Mouse (Mus musculus): ENCODE measurements around the gene Cort. TPM values are rescaled to one million over a fixed set of nuclear protein-coding genes. Genes with fewer than 3 reads are reported as not detected.

Cort gene
- polyA plus RNA-seq, 1 experiment from 2014 or later: not detected

DNA sequence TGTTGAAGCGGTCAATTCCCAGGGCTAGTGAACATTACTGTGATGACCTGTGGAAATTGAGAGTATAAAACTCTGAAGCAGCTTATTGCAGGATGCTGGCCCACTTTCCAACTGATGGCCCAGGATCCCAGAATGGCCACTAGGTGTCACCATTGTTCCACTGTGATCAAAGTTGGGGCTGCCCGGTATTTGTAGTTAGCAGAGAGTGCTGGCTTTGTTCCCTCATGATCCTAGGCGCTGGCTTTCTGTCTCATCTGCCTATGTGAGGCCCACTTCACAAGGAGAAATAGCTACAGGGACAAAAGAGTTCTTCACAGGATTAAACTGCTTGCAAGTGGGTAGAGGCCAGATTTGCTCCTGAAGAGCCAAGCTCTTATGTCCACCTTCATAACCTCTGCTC, 17.9 kb upstream of the Cort start:
- H3K4me3 ChIP-seq: no peak overlapping the region
- no peaks in the 10 kb centered on the region for H3K9me3 ChIP-seq (replicated peaks)
- H3K4me2 ChIP-seq: no peak overlapping the region
- H3K27ac ChIP-seq: no peak overlapping the region
- 2% methylated on average over 3 of the region's 3 CpGs for WGBS (ENCODE audit: insufficient replicate concordance)
- peaks cover 17% of the 10 kb centered on the region for H3K4me1 ChIP-seq
- H3K9ac ChIP-seq: no peak overlapping the region
- peaks cover 5% of the 10 kb centered on the region for H3K36me3 ChIP-seq
- ATAC-seq: peak; percentile 37; the same call in 1 of the 2 replicates
- H3K27me3 ChIP-seq (replicated peaks): 0 out of 2 replicates have a peak, but pooled peaks cover 9% of the 10 kb centered on the region

DNA sequence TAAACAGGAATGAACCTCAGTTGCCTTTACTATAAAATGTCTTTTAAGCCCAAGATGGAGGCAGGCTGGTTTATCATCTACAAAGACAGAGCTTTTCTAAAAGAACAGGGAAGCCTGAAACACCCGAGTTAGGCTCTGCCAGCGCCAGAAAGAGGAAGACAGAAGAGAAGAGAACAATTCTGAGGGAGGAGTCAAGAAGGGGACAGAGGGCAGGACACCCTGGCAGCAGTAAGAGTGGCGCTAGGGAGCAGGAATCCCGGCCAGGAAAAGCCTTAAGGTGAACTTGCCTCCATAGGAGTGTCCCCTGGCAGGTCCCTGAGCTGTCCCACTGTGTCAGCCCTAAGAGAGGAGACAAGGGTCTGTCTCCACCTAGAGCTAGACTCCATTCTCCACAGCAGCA, 17.0 kb upstream of the Cort start:
- WGBS (ENCODE audit: insufficient replicate concordance): 15% methylated on average over 4 of the region's 4 CpGs
- no peak overlapping the region for H3K27ac ChIP-seq
- no peak overlapping the region for H3K4me2 ChIP-seq
- H3K36me3 ChIP-seq: no peaks in the 10 kb centered on the region
- H3K27me3 ChIP-seq (replicated peaks): 0 out of 2 replicates have a peak, but pooled peaks cover 9% of the 10 kb centered on the region
- H3K4me1 ChIP-seq: peaks cover 17% of the 10 kb centered on the region
- no peak overlapping the region for H3K9ac ChIP-seq
- no peaks in the 10 kb centered on the region for H3K9me3 ChIP-seq (replicated peaks)
- ATAC-seq: no peak
- no peak overlapping the region for H3K4me3 ChIP-seq

DNA sequence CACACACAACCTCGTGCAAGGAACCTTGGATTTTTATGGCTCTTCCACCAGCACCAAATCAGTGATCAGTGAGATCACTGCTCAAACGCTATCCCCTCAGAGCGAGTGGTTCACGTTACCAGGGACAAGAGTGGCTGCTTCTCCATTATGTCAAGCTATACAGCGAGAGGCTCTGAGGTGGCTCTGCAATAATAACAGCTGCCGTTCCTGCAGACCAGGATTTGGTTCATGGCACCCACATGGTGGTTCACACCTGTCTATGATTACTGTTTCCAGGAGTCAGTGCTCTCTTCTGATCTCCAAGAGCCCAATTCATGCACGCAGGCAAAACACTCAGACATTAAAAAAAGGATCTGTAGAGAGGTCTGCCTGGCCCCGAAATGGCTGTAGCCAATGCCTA, 12.0 kb upstream of the Cort start:
- no peak for ATAC-seq
- 0 out of 2 replicates have a peak, but pooled peaks cover 3% of the 10 kb centered on the region for H3K36me3 ChIP-seq
- H3K9me3 ChIP-seq (replicated peaks): no peaks in the 10 kb centered on the region
- no peak overlapping the region for H3K4me3 ChIP-seq
- H3K9ac ChIP-seq: no peak overlapping the region
- no peak overlapping the region for H3K27ac ChIP-seq
- 0 out of 2 replicates have a peak, but pooled peaks cover 9% of the 10 kb centered on the region for H3K27me3 ChIP-seq (replicated peaks)
- WGBS (ENCODE audit: insufficient replicate concordance): 78% methylated on average over 8 of the region's 8 CpGs
- peaks cover 13% of the 10 kb centered on the region for H3K4me1 ChIP-seq
- no peak overlapping the region for H3K4me2 ChIP-seq

DNA sequence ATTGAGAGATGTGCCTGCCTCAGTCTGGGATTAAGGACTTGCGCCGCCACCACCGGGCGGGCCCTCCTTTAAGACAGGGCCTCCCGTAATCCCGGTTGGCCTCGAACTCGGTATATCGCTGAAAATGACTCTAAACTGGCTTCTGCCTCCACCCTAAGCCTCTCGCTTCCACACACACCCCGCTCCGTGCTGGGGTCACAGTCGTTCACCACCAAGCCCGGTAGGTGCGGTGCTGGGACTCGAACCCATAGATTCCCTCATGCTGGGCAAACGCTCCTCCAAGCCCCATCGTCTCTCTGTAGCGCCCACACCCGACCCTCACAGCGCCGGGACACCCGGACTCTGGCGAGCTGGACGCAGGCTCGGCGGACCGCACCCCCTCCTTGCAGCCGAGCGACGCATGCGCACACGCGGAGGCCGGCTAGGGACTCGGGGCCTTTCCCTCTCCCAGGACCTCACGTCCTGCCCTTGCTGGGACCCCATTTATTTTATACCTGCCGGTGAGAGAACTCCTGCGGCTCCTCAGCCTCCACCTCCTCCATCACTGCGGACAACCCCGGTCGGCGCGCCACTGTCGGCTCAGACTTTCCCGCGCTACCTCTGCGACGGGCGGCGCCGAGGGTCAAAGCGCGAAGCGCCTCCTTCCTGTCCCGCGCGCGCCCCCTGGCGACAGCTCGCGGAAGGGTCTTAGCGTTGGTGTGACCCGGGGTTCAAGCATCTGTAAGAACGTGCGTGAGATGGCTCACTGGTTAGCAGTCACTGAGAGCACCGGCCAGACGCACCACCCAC, 10.6 kb upstream of the Cort start, which contains the start of gene Cenps:
Cenps (minus strand) TSS at position 648 of the 789 bp plus-strand sequence.
- ATAC-seq: peak; percentile 91
- Histone ChIP-seq H3K9ac (peak within 1 kb of the TSS; percentile 83), H3K4me1 (peaks cover 16% of the 10 kb centered on the region), H3K9me3 (replicated peaks) (no peaks in the 10 kb centered on the region), H3K27me3 (replicated peaks) (0 out of 2 replicates have a peak, but pooled peaks cover under 1% of the 10 kb centered on the region), H3K36me3 (peaks cover 12% of the 10 kb centered on the region; the same call in 1 of the 2 replicates), H3K27ac (peak within 1 kb of the TSS; percentile 86), H3K4me2 (peak within 1 kb of the TSS; percentile 83), H3K4me3 (peak within 1 kb of the TSS; percentile 72)
- WGBS (ENCODE audit: insufficient replicate concordance): 2% methylated on average over 68 of the region's 68 CpGs

DNA sequence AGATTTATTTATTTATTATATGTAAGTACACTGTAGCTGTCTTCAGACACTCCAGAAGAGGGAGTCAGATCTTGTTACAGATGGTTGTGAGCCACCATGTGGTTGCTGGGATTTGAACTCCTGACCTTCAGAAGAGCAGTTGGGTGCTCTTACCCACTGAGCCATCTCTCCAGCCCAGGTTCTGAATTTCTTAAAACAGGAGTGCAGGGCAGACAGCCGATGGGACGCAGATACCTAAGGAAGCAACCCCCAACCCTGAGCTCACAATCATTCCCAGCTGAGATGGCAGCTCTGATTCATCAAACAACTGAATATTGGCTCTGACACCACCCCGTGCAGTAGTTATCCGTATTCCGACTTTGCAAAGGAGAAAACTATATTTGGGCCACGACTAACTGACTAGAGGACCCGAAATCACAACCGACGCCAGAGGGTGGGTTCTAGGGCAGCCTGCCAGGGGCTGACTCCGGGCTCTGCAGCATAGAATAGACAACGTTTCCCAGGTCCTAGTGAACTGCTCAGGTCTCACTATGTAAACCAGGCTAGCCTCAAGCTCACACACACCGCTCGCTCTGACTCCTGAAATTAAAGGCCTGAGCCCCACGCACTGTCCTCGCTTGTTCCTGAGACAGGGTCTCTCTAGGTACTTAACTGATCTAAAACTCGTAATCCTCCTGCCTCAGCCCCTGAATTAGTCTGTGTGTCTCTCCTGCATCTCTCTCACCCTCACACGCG, 9.7 kb upstream of the Cort start:
- Histone ChIP-seq H3K27me3 (replicated peaks) (no peaks in the 10 kb centered on the region), H3K4me2 (peak overlapping the region; percentile 83), H3K9ac (peak overlapping the region; percentile 83), H3K9me3 (replicated peaks) (no peaks in the 10 kb centered on the region), H3K36me3 (peaks cover 21% of the 10 kb centered on the region), H3K4me1 (peaks cover 16% of the 10 kb centered on the region), H3K27ac (peak overlapping the region; percentile 86; the same call in 1 of the 2 replicates), H3K4me3 (peak overlapping the region; percentile 72)
- ATAC-seq: no peak
- 73% methylated on average over 18 of the region's 18 CpGs for WGBS (ENCODE audit: insufficient replicate concordance)

DNA sequence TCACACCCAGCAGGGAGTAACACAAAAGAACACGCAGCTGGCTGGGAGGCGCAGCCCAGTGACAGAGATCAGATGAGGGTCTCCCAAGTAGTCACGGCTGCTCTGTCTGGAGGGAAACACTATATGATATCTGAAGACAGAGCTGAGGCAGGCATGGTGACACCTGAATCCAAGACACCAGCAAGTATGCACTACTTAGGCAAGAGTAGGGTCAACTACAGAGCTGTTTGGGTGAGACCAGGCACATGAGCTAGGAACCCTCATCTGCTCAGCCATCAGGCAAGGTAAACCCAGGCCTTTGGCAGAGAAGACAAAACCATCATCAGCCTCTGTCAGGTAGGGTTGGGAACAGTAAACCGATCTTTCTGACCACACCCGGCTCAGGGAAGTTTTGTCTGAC, 6.8 kb upstream of the Cort start:
- H3K27ac ChIP-seq: no peak overlapping the region

DNA sequence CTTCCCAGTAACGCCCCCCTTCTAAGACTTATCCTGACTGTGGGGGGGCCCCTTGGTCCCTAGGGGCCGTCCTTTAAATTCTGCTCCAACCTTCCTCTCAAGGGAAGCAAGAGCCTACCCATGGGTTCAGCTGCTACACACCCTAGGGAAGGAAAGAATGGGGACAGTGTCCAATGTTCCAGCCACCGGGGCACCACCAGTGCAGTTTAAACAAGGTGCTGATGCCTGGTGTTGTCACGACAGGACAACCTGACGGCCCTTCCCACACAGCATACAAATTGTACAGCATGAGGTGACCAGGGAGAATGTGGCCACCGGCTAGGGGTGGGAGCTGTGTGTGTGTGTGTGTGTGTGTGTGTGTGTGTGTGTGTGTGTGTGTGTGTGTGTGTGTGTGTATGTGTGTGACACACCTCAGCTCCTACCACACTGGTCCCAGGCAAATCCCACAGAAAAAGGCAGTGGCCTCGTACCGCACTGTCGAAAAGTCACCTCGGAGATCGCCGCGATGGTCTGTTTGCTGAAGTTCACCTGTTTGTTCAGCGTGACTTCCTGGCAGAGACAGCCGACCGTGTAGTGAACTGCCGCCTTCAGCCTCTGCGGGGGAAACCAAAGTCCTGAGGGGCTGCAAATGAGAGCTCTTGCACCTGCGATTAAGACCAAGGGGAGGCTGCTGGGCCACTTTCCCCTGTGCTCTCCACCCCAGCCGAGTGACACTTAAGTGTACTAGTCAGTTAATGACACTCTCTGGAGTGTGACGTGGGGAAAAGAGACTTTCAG, 5.4 kb upstream of the Cort start:
- 82% methylated on average over 21 of the region's 21 CpGs for WGBS (ENCODE audit: insufficient replicate concordance)
- no peaks in the 10 kb centered on the region for H3K27me3 ChIP-seq (replicated peaks)
- no peaks in the 10 kb centered on the region for H3K9me3 ChIP-seq (replicated peaks)
- no peak overlapping the region; the same call in 1 of the 2 replicates for H3K9ac ChIP-seq
- H3K4me2 ChIP-seq: no peak overlapping the region
- H3K27ac ChIP-seq: peak overlapping the region; percentile 2
- H3K4me3 ChIP-seq: no peak overlapping the region
- H3K36me3 ChIP-seq: peaks cover 57% of the 10 kb centered on the region
- no peak for ATAC-seq
- H3K4me1 ChIP-seq: peaks cover 19% of the 10 kb centered on the region

More for the DNA sequence above, 6.8 kb upstream of the Cort start:
- Histone ChIP-seq H3K4me2 (no peak overlapping the region), H3K27me3 (replicated peaks) (no peaks in the 10 kb centered on the region), H3K9ac (no peak overlapping the region), H3K4me3 (no peak overlapping the region), H3K36me3 (peaks cover 47% of the 10 kb centered on the region), H3K4me1 (peaks cover 16% of the 10 kb centered on the region), H3K9me3 (replicated peaks) (no peaks in the 10 kb centered on the region)
- 69% methylated on average over 5 of the region's 5 CpGs for WGBS (ENCODE audit: insufficient replicate concordance)
- ATAC-seq: no peak

DNA sequence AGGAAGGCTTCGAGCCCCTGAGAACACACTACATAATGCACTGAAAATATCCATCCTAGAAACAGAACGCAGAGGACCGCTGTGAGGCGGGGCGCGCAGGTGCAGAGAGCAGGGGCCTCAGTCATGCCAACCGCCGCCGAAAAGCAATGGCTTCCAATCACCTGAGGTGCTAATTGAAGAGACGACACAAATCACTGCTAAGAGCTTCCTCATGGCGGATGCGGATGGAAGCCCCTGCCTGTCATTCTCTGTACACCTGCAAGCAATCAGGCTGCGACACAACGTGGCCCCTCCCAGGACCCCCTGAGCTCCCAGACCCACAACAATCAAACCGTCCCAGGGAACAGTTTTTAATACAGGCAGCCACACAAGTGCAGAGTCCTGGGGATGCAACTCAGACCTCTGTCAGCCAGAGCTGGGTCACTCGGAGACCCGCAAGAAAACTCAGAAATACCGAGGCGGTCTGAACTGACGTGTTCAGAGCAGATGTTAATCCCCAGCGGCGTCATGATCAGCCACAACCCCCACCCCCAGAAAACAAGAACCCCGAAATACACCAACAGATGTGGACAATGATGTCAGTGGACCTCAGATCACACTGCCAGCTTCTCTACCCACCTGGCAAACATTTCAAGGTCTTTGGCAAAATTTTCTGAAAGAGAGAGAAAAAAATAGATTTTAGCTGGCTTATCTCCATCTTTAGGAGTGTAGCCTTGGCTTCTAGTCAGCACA, 4.6 kb upstream of the Cort start:
- Histone ChIP-seq H3K36me3 (peaks cover 63% of the 10 kb centered on the region), H3K4me1 (peaks cover 17% of the 10 kb centered on the region), H3K9me3 (replicated peaks) (no peaks in the 10 kb centered on the region), H3K4me2 (no peak overlapping the region), H3K27me3 (replicated peaks) (no peaks in the 10 kb centered on the region), H3K9ac (no peak overlapping the region), H3K27ac (no peak overlapping the region), H3K4me3 (no peak overlapping the region)
- ATAC-seq: no peak
- 87% methylated on average over 23 of the region's 23 CpGs for WGBS (ENCODE audit: insufficient replicate concordance)

DNA sequence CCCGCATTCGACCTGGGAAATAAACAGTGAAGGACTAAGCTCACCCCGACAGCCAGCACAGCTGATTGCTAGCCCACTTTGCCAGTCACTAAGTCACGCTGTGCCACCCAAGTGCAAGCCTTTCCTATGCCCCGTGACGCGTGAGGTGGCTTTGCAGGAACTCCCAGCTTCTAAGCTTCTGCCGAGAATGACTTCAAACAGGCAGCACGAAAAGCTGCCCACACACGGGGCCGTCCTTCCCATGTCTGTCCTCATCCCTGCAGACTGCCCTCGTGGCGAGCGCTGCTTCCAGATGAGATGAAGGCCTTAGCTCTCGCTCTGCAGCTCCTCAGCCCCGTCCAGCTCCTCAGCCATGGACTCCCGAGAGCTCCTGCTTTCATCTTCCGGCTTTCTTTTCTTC, 1.9 kb upstream of the Cort start:
- ATAC-seq: no peak
- H3K9ac ChIP-seq: no peak overlapping the region
- no peak overlapping the region for H3K27ac ChIP-seq
- no peak overlapping the region for H3K4me3 ChIP-seq
- H3K4me1 ChIP-seq: peaks cover 23% of the 10 kb centered on the region
- H3K27me3 ChIP-seq (replicated peaks): no peaks in the 10 kb centered on the region
- no peak overlapping the region for H3K4me2 ChIP-seq
- WGBS (ENCODE audit: insufficient replicate concordance): 78% methylated on average over 18 of the region's 18 CpGs
- H3K36me3 ChIP-seq: peaks cover 60% of the 10 kb centered on the region
- no peaks in the 10 kb centered on the region for H3K9me3 ChIP-seq (replicated peaks)

DNA sequence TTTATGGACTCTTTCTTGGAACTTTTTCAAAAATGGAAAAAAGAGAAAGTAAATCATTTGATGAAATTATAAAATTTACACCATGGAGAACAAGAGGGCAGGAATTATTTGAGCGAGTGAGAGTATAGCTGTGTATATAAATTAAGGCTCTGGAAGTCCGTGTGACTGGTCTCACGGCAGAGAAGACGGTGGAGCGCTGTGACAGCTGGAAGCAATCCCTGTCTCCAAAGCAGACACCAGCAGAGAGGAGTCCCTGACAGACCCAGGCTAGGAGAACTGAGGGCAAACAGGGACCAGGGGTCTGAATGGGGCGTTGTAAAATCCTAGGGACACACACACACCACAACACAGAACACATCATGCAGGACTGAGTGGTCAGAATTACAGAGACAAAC, 451 bp downstream of the Cort start:
- Histone ChIP-seq H3K4me3 (no peak overlapping the region), H3K36me3 (peaks cover 40% of the 10 kb centered on the region), H3K4me1 (peaks cover 24% of the 10 kb centered on the region), H3K27ac (no peak overlapping the region), H3K9ac (no peak overlapping the region), H3K9me3 (replicated peaks) (no peaks in the 10 kb centered on the region), H3K4me2 (no peak overlapping the region), H3K27me3 (replicated peaks) (no peaks in the 10 kb centered on the region)
- WGBS (ENCODE audit: insufficient replicate concordance): 87% methylated on average over 6 of the region's 6 CpGs
- ATAC-seq: no peak

Measured in liver, embryonic 12.5 days (tissue).